Mouse (Mus musculus) hindlimb bud, embryonic 11.5 days (tissue): ENCODE measurements around the gene Pde4dip.
A peak's percentile ranks its signal among the peaks of the same experiment; 100 is the strongest.

Experiments
- DNase-seq: peaks from one replicate; pipeline ENCODE4 v3.0.0-alpha.2; 2012; ENCODE audit warnings: low read depth, low spot score; ENCODE audit errors: extremely low spot score

Gene Pde4dip

DNA sequence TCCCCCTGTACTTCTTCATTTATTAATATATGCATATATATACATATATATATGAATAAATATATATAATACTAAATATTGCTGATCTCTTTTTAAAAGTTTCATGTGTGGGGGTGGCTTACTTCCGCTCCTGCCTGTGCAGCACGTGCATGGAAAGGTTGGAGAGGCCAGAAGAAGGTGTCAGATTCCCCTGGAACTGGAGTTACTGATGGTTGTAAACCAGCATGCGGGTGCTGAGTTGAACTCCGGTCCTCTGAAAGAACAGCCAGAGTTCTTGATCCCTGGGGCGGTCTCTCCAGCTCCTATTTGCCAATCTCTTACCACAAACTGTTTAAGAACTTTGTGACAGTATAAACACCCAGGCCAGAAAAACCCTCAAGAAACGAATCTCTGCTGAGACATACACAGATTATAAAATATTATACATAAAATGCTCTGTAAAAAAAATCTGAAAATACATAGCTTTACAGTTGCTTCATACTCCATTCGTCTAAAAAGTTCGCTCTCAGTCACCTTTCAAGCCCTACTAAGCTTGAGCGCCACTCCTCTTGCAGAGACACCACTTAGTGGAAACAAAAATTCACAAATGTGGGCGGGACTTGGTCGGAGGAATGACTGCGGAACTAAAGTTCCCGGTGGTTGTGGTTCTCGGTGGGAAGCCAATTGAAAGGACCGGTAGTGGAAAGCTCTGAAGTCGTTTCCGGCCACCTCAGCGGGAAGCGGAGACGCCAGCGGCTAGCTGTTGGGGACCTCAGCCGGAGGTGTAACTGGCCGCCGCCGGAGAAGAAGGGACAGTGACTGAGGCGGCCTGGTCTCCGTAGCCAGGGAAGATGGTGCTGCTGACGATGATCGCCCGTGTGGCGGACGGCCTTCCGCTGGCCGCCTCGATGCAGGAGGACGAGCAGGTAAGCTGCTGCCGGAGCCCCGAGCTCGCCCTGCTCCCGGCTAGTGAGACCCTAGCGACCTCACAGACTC is 12.3 kb upstream of the Pde4dip start, which contains the start of gene Sec22b:
Sec22b (plus strand) TSS at position 675 of the 975 bp plus-strand sequence.
- DNase-seq, result peak; percentile 80

DNA sequence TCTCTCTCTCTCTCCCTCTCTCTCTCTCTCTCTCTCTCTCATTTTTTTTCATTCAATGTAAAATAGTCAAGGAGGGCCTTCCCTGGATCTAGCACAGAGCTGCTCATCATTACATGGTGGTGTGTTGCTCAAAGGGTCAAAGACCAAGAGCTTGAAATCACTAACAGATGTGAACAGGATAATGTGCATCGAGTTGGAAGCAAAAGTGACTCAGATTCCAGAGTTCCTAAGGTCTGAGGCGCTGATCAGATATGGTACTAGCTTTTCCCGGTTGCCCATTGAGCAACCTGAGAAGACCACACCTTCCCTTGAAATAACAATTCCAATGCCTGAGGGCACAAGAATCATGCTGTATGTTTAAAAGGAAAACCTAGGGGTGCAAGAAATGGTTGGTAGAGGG is 9.9 kb upstream of the Pde4dip start:
- no peak for DNase-seq

DNA sequence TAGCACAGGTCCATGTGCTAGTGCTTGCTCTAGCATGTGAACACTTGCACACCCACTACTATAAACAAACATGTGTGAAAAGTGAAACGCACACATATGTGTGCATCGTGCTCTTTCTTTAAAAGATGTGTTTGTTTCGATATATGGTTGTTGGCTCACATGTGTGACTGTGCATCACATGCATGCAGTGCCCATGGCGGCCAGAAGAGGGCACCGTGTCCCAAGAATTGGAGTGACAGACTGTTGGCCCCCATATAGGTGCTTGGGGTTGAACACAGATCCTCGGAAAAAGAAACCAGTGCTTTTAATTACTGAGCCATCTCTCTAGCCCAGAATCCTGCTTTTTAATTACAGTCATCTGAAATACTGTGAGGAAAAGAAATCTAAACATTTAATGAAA is 6.2 kb upstream of the Pde4dip start:
- DNase-seq, result no peak

DNA sequence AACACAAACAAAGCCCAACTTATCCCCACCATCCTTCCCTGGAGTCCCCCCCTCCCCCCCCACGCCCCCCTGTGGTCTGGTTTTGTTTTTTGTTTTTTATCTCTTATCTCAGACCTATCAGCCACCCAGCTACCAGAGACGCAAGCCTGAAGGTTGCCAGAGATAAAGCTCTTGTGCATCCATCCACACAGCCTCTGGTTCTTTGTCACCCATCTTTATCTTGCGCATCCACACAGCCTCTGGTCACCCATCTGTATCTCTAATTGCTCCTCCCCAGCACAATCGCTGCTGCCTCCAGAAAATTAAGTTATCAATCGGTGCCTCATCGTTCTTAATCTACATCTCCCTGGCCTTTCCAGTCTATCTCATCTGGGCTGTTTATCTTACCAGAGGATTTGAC is 1.7 kb upstream of the Pde4dip start:
- no peak for DNase-seq

DNA sequence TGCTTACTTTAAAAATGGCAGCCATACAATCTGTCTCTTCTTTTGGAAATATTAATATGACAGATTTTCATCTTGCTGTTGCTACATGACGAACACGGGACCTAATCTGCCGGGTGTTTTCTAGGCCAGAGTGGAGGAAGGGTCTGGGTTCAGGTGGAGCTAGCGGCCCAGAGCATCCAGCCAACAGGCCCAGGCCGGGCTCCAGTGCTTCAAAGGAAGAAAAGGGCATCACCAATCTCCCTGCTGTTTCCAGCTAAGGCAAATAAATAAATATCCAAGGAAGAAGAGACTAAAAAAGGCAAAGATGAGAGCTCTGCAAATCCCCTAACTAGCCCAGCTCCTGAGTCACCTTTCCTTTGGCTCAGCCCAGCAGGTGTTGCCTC is 731 bp downstream of the Pde4dip start:
- DNase-seq, result no peak

DNA sequence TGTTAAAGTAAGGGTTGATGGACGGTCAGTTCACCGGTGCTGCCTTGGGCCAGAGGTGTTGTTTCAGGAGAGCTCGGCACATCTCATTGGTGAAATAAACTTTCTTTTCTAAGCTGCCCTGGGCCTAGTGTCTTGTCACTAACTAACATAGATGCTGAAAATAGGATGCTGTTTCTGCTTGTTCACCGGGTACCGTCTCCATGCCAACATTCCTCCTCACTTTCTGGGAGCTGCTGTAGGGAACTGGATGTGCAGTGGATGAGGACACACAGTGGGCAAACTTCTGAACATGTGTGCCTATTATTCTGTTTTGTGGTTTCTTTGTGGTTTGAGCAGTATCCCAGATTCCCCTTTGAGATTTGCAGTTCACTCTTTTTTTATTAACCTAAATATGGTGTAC is 6.9 kb downstream of the Pde4dip start:
- no peak for DNase-seq

DNA sequence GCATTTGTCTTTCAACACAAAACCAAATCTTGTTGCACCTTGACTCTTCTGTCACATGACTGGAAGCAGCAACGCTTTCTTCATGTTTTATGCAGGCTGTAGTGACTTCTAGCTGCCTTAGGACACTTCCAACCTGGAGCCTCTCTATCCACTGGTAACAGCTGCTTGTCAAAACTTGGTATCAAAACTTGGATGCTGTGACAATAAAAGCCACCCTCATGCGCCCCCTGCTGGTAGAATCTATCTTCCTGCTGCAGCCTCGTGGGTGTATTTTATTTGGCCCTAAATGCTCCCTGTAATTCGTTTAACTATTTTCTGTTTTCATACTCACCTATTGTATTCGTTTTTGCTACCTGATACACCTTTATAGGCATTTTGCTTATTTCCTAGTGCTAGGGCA is 9.3 kb downstream of the Pde4dip start:
- no peak for DNase-seq

DNA sequence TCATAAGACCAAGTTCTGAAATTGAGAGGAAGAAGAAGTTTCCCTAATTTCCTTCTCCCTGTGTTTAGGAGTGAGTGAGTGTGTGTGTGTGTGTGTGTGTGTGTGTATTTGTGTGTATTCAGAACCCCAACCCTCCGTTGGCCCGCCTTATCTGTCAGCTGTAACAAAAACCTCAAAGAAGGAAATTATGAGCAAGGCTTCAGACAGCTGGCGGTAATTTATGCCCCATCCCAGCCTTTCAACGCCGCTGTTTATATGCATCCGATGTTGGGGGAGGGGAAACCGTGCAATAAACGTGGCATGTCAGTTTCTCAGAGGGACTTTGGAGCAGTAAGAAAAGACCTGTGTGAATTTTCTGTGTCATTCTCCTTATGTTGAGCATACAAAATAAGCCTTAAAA is 12.2 kb downstream of the Pde4dip start:
- no peak for DNase-seq

DNA sequence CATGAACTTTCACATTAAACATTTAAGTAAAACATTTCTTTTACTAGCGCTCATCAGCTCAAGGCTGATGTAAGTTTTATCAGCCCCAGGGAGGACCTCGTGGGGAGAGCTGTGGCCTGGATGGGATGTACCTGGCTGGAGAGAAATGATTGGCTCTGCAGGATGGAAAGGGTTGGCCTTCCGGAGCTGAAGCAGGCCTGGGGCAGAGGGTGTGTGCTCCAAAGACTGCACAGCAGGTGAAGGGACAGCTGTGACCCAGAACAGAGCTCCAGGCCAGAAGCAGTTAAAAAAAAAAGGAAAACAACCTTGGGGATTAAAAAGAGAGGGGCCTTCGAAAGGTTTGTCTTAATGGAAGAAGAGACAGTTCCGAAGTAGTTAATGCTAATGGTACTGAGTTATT is 13.7 kb downstream of the Pde4dip start:
- no peak for DNase-seq

DNA sequence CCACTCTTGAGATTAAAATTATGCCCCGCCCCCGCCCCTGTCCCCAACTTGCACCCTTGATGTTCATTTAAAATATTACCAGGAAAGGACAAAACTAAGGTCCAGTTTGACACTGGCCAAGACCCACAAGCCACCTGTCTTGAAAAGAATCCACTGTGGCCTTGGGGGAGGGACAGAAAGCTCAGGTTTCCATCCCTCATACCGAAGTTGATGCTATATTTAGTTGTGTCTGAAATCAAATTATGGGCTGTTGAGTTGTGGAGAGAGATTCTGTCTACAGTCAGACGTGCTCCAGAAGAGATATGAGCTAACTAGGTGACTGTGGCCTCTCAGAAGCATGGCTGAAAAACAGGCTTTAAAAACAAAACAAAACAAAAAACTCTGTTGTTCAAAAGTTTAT is 18.8 kb downstream of the Pde4dip start:
- DNase-seq, result no peak

DNA sequence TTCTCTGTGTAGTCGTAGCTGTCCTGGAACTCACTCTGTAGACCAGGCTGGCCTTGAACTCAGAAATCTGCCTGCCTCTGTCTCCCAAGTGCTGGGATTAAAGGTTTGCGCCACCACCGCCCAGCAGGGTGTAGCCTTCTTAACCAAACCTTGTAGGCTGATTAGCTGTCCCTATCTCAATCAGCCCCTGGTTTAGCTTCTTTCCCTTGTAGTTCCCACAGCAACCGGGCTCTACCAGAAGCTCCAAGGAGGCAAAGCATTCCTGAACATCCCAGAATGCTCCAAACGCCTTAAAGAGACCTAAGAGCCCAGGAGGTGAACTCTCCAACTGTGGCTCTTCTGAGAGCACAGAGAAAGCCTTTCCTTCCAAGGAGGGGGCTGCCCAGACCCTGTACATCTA is 19.8 kb downstream of the Pde4dip start:
- DNase-seq, result no peak

DNA sequence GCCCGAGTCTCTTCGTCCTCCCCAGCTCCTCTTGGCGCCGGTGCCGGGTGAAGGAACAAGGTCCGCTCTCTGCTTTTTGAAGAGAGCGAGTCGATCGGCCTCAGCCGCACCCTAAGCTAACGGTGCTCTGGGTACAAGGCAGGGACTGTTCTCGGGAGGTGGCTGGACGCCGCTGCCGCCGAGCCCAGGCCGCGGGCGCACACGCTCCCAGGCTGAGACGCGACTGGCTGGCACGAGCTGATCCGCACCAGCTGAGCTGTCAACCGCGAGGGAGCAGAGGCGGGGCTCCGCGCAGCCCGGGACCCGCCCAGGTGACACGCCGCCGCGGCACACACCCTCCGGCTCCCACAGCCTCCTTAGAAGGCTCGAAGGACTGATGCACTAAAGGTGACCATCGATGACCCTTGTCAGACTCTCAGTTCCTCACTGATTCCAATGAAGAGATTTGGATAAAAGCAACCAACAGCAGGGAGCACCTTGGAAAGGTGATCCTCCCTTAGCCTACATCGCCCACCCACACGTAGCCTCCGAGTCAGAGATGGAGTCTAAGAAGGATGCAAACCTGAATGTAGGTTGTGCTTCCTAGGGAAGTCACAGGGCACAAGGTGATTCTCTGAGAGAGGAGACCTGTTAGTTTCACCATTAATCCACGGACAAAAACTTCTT is 20.4 kb downstream of the Pde4dip start:
- DNase-seq, result no peak

DNA sequence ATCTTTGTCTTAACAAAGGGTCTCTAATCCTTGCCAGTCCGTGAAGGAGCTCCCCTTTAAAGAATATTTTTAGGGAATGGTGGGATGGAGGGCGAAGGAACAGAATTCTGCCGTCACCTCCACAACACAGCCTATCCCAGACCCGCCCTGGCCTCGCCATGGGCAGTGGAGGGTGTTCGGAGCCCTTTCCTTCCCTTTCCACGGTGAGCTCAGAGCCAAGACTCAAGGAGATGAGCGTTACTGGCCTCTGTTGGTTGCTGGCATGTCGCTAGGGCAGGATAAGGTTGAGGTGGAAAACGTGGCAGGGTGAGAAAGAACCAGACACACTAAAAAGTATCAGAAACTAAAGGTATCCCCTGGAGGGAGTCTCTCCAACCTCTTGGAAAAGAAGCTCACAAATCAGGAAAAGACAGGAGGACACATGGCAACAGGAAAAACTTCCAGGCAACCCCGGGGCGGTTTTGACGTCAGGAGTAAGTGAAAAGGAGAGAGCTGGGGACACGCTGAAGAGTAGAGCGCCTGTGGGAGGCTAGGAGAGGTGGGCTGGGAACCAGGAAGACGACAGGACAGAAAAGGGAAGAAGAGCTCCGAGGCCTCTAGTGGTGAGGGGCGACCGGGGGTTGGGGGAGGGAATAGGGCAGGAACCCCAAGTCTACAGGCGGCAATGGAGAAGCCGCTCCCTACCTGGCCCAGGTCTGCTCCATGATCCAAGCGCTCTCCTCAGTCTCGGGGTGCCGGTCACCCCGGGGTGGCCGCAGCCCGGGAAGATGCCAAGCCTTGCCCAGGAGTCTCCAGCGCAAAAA is 21.1 kb downstream of the Pde4dip start:
- no peak for DNase-seq

DNA sequence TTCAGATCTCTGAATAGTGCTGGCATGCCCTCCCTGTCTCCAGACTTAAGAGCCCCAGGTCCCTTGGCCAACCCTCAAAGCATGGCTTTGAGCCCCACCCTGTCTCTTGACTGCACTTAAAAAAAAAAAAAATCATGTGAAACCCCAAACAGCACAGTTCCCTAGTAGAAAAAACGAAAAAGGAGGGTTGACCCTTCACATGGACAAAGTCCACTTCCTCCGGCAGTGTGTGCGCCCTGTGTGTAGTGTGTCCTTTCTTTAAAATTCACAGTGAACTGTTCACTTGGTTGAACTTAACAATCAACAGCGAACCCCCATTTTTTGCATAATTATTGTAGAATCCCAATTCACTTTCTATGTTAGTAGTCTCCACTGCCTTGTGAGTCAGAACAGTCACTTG is 21.8 kb downstream of the Pde4dip start:
- no peak for DNase-seq

DNA sequence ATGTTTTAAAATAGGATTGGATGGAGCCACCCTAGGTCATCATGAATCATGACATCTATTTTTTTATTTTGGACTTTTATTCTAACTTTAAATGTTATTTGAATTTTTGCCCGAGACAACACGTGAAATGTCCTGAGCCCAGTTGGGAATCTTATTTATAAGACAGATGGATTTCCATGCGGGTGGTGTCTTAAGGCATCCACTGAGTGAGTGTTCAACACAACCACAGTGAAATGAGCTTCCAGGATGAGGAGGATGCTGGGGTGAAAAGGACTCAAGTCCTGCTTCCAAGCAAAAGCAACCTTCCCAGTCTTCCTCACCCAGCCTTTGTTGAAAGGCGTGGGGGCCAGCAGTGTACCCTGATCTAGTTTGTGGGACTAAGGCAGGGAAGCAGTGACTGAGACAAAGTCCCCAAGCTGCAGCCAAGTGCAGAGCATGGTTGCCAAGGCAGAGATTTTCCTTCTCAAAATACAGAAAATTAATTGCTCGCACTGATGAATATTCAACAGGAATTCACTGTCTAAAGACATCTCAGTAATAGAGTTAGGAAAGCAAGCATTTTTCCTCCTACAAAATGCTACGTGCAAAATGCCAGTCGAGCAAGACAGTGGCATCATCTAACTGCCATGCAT is 27.6 kb downstream of the Pde4dip start:
- DNase-seq, result no peak

DNA sequence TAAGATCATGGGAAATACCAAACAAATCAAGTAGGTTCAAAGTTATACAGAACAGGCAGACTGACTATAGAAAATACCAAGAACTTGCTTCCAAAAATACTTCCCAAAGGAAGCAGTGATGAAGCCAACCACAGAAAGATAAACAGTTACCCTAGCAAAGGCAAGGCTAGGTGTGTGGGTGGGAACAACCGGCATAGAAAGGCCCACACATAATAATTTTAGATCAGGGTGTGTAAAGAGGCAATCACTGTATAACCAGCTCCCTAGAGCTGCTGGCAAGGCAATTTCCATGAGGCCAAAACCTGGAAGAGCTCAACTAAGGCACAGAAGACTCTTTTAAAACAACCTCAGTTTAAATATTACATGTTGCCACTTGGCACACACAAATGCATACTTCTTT is 29.1 kb downstream of the Pde4dip start:
- no peak for DNase-seq

DNA sequence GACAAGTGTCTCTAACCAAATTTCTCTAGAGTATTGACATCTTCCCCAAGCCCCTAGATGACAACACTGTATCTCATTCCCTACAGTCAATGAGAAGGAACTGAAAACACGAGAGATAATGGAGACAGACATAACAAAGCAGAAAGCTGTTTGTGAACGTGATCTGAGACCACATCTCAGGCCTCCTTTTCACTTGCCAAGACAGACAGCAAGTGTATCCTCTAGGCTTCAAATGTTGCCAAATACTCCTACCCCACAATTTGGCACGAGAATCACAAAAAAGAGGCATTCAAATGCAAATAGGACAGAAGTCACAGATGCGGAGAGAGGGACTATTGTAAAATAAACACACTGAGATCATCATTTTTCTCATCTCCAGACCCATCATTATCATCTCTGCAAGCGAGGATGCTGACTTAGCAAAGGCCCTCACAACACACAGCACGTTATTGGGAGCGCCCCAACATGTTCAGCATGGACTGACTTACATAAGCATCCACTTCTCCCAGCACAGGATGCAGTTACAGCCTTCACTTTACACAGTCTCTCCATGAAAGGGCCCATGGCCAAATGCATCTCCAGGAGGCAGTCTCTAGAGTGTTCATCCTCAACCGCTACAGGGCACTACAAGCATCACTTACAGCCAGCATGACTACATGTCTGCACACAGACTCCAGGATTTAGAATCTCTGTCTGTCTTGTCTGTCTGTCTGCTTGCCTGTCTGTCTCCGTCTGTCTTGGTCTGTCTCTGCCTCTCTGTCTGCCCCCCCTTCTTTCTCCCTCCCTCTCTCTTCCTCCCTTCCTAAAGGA is 33.7 kb downstream of the Pde4dip start:
- no peak for DNase-seq

DNA sequence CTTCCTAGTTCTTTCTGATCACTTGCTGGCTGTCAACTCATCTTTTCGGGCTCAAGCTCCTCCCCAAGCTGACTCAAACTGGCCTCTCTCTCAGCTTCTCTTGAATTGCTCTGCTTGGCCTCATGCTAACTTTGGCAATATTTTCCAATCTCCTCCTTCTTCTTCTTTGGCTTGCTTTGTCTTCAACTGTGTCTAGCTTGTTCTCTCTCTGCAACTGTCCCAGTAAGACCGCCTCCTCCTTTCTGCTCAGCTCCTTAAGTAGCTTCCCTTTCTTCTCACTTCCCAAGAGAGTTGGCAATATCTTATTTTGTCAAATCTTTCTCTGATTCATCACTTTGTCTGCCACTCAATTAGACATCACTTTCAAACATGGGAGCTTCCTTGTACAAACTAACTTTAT is 36.7 kb downstream of the Pde4dip start:
- no peak for DNase-seq

DNA sequence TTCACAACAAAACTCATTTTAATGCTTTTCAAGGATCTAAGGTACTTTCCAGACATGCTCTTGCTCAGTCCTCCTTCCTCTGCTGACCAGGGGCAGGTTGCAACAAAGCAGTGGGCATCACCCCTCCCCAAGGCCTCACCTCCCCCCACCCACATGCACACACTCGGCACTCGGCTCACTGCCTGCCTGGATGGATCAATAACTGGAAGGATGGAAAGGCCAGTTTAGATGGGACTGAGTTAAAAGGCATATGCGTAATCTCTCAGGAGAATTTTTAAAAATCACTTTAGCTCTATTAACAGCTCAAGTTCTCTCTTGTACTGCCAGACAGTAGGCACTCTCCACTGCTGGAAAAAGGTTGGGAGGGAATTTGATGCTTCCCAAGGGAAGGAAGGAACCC is 40.9 kb downstream of the Pde4dip start:
- DNase-seq, result no peak

DNA sequence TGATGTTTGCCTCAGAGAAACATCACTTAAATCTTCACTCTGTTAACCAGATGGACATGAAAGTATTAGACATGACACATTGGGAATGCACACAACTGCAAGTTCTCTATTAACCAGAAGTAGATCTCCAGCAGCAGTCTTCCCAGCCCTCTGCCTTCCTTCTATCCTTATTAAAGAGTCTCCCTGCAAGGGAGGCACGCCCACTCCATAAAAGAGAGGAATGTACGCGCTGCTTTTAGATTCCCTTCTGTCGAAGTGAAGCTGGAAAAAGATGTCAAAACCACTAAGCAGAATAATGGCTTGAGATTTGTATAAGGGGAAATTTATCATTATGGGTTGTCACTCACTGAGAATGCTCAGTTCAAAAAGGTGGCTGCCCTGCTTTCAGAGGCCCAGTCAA is 42.1 kb downstream of the Pde4dip start:
- DNase-seq, result no peak
